Mouse (Mus musculus): ENCODE measurements around the gene Thsd4. TPM values are rescaled to one million over a fixed set of nuclear protein-coding genes. Genes with fewer than 3 reads are reported as not detected.
"Not testable (repeated sequence)": the region's sequence is repeated elsewhere in the genome, so short reads cannot be mapped to it uniquely, and the experiment has no call there.

Gene Thsd4
- total RNA-seq, 4 experiments from 2014 or later, result 3.7 to 4.8 (median 4.2) TPM

DNA sequence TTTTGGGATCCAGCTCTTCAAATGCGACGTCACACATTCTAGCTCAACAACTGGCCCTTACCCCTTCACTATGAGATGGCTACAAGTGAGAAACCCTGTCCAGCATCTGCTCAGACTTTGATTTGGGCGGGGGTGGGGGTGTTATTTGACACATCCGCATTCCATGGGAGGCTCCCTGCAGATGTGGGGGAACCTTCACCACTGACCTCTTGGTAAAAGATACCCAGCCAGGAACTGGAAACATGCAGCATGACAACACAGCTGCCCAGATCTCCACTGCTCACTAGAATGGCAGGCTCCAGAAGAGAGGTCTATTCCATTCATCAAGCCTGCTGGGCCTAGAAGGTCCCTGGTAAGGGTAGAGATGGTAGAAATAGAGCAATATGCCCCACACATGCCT lies 213.7 kb downstream of the Thsd4 start:
- no peak for DNase-seq (ENCODE audit: low spot score)

DNA sequence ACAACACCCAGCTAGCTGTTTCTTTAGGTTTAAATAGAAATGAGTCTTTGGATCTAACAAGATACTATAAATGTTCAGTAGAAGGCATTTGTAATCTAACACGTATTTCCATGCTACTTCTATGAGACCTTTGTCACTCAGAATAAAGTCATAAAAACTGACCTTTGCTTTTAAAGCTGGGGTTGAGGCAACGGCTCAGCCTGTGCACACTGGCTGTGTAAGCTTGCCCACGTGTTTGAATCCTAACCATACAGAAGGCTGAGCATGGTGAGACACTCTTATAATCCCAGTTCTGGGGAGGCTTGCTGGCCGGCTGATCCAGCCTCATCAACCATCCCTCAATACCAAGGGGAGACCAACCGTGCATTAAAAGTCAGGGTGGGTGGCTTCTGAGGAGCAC lies 214.4 kb downstream of the Thsd4 start:
- DNase-seq (ENCODE audit: low spot score), result no peak

DNA sequence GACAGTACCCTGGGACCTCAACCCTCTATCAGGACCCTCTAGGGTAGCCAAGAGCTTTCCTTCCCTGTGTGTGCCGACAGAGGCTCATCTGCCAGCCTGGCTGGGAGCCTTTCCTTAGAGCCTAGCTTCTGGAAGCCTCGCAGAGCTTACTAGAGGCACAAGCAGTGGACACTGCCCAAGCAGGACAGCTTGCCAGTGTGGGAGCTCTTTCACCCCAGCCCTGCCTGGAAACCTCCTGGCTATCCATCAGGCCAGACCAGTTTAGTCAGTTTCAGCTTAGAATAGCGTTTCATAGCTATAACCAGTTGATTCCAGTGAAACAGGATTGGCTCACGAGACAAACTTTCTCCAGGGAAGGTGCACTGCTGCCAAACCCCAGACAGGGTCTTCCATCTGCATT lies 215.6 kb downstream of the Thsd4 start:
- DNase-seq (ENCODE audit: low spot score), result no peak

GRCm38 (mm10) chr9:60305204-60305840 lies 216.5 kb downstream of the Thsd4 start:
- DNase-seq (ENCODE audit: low spot score), result no peak

DNA sequence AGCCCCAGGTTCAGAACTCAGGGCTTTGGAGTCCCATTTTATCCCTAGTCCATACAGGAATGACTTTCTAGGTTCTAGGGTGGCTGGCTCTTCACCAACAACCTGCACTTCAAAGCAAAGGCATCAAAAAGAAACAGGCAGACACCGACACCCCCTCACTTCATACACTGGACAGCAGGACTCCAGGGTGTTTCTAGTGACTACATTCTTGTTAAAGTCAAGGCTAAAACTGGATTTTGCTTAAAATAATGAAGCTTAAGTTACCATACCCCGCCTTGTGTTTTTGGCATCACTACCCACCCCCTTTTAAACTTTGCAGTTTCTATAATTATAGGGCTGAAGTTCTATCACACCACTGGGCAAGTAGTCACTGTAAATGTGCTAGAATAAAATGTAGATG lies 225.6 kb downstream of the Thsd4 start:
- no peak for DNase-seq (ENCODE audit: low spot score)

GRCm38 (mm10) chr9:60295199-60295598 lies 226.6 kb downstream of the Thsd4 start:
- peak; percentile 33 for DNase-seq (ENCODE audit: low spot score)

DNA sequence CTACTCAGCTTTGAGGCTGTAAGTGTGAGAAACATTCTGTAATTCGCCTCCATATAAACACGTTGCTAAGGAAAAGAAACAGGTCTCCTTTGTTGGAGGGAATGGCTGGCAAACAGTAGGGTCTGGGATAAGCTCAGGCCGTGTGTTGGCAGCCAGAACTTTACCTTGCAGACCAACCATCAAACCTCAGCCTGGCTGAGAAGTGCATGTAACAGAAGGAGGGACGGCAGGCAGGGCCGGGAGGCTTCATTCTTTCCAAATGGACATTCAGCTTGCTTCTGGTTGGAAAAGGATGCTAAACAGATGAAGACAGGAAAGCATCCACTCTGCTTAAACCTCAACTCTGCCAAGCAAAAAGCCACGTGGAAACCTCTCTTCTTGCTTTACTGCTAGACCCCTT lies 228.7 kb downstream of the Thsd4 start:
- DNase-seq (ENCODE audit: low spot score), result no peak

DNA sequence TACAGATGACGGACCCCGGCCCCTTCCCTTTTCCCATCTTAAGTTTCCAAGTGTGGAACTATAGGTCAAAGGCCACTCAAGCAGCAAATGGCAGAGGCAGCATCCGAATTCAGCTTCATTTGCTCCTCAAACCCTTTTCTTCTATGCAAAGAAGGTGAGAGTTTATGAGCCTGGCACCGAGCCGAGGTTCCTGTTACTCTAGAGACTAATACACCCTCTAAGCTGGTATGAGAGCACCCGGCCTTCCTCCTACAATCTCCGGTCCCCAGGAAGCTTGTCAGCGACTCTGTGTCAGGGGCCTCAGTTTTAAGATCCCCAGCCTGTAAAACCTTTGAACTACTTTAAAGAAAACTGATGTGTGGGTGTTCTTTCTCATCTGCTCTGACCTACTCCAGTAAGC lies 231.1 kb downstream of the Thsd4 start:
- no peak for DNase-seq (ENCODE audit: low spot score)

GRCm38 (mm10) chr9:60288789-60289188 lies 233.1 kb downstream of the Thsd4 start:
- no peak for DNase-seq (ENCODE audit: low spot score)

DNA sequence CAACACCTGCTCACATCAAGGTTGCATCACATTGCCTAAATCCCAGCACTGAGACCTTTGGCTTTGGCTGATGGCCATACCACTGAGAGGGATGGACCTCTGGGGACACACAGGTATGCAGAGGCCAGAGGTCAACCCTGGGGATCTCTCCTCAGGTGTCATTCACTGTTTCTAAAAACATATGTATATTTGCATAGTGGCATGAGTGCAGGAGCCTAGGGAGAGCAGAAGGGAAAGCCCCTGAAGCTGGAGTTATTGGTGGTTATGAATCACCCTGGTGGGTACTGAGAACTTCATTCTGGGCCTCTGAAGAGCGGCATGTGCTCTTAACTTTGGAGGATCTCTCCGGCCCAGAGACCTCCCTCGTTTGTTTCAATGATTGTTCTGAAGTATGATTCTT lies 235.5 kb downstream of the Thsd4 start:
- no peak for DNase-seq (ENCODE audit: low spot score)

DNA sequence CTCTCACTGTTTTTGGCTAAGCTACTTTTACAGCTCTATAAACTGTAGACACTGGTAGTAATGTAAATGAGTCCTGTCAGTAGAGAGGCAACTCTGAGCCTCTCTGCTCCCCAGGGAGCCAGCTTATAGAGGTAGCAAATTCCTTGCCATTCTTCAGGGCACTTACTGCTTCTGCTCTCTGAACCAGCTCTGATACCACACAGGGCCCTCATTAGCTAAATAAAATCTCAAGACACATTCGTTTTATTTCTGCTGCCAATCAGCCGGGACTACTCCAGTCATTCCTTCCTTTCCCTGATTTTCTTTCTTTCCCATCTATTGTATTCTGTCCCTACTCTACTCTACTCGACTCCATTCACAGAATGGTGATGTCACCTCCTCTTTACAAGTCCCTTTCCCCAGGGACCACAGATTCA lies 236.8 kb downstream of the Thsd4 start:
- DNase-seq (ENCODE audit: low spot score), result no peak

- no peak for DNase-seq (ENCODE audit: low spot score)
Measured at GRCm38 (mm10) chr9:60284318-60284717, 237.5 kb downstream of the Thsd4 start.

DNA sequence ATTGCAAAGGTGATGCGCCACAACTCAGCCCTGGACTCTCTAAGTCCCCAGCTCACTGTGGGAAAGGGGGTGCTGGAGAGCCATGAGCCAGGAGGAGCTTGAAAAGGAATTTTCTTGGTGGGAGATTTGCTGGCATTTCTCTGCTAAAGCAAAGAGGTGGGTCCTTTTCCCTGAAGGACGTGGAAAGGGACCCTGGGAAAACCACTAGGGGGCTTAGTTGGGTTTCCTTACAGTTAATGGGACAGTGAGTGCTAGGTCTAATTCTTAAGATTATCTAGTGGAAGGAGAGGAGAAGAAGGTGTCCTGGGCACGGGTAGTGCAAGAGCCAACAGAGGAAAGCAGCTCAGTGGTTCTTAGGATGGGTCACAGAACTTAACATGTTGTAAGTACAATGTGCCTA lies 238.3 kb downstream of the Thsd4 start:
- DNase-seq (ENCODE audit: low spot score), result no peak

DNA sequence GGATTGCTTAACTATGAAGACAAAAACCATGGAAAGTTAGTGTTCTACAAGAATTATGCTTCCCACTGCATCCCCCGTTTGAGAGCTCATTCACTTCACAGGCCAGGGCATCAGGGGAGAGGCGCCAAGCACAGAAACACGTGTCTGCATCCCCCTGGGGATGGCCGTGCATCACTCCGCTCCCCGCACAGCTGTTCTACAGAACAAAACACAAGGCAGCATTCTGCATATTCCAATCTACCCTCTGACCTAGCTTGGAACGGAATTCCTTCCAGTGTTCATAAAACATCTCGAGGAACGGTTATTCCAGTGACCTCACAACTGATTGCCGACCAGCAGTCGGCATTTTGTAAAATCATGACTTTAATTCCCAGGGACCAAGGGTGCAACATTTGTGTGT lies 240.6 kb downstream of the Thsd4 start:
- DNase-seq (ENCODE audit: low spot score), result peak; percentile 16

DNA sequence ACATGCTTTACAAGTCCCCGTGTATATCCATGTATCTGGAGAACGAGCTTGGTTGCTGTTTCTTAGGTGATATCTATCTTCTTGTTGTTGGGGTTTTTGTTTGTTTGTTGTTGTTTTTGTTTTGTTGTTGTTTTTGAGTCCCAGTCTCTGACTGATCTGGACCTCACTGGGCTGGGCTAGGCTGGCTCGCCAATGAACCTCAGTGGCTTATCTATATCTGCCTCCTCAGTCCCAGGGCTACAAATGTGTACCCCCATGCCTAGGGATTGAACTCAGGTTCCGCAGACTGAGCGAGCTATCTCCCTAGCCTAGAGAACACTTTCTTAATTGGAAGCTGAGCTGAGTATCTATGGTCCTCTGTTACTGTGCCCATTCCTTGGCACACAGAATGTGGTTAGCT lies 241.1 kb downstream of the Thsd4 start:
- DNase-seq (ENCODE audit: low spot score), result no peak

DNA sequence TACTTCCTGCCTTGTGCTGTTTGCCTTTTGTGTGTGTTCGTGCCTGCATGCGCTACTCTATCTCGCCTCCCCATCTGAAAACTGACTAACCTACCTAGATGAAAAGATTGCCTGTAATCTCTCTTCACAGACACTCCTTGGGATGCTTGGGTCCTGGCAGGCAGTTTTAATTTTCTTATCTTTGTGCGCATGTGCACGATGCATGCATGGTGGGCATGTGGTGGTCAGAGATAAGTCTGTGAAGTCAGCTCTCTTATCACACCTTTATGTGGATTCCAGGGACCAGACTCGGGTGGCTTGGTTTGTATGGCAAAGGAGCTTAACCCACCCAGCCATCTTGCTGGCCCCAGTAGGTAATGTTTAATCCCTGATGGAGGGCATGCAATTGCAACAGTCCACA lies 242.3 kb downstream of the Thsd4 start:
- DNase-seq (ENCODE audit: low spot score), result no peak

GRCm38 (mm10) chr9:60276351-60276750 lies 245.5 kb downstream of the Thsd4 start:
- DNase-seq (ENCODE audit: low spot score), result no peak

DNA sequence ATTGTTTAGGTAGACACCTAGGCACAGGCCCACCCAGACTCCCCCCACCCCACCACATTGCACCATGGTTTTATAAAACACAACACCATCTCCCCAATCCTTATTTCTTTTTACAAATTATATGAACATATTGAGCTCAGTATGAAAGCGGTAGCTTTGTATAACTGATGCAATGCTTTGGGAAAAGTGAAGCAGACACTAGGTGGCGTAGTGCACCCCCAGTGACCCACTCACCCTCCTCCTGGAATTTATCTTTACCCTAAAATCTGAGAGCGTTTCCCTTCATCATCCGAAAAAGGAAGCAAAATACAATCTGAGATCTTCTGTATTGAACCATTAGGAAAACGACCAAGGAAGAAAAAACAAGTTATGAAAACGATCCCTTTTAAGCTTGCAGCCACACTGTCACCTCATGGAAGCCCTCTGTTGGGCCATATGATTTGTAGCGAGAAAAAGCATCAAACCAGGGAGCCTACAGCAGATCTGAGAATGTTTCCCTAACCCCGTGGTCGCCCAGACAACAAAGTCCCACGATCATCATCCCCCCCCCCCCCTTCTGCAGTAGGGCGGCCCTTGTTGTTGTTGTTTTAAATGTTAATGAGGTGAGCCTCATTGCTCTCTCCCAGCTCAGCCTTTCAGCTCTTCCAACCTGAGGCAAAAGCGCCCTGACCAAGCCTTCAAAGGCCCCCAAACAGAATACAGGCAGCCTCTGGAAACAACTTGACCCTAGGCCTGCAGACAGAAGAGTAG lies 246.3 kb downstream of the Thsd4 start:
- DNase-seq (ENCODE audit: low spot score), result no peak

GRCm38 (mm10) chr9:60274503-60274902 lies 247.3 kb downstream of the Thsd4 start:
- DNase-seq (ENCODE audit: low spot score), result no peak

DNA sequence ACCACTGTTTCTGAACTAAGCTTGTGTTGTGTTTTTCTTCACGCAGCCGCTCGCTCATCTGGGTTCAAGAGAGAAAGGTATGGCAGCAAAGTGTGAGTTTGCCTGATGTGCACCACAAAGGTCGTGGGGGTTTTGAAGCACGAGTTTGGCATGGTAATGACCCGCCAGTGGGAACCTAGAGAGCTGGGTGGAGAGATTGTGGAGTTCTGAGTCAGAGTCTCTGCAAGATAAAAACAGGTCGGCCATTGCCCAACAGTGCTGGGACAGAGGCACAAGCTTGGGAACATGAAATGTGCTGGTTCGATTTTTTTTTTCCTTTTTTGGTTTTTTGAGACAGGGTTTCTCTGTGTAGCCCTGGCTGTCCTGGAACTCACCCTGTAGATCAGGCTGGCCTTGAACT lies 249.5 kb downstream of the Thsd4 start:
- DNase-seq (ENCODE audit: low spot score), result not testable (repeated sequence)

- DNase-seq (ENCODE audit: low spot score), result no peak
Measured at GRCm38 (mm10) chr9:60271940-60272339, 249.9 kb downstream of the Thsd4 start.

DNA sequence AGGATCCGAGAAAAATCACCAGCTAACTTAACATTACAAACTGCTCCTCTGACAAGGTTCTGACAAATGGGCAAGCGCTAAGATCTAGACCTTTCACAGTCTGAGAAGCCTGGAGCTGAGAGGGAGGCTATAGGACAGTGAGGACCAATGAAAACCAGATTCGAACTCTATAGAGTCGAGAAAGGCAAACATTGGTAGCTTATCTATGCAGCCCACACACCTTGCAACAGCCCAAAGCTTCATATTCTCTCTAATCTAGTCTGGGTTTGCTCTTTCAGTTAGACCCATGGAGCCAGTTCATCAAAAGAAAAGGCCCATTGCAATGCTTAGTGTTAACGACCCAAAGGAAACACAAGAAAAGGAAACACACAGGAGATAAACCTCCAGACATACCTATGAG lies 252.0 kb downstream of the Thsd4 start:
- no peak for DNase-seq (ENCODE audit: low spot score)

GRCm38 (mm10) chr9:60267273-60267626 lies 254.6 kb downstream of the Thsd4 start:
- DNase-seq (ENCODE audit: low spot score), result no peak
